Mouse (Mus musculus): ENCODE measurements around the gene Capzb. TPM values are rescaled to one million over a fixed set of nuclear protein-coding genes. Genes with fewer than 3 reads are reported as not detected.

The Capzb gene
- total RNA-seq, 2 experiments from 2014 or later, result 472 to 500 TPM

GRCm38 (mm10) chr4:139267335-139267734 is 74.6 kb downstream of the Capzb start:
- DNase-seq, result no peak

GRCm38 (mm10) chr4:139268242-139268641 is 75.5 kb downstream of the Capzb start:
- DNase-seq, result no peak

GRCm38 (mm10) chr4:139270168-139270567 is 77.5 kb downstream of the Capzb start:
- no peak for DNase-seq

- no peak for DNase-seq
Observed at GRCm38 (mm10) chr4:139271562-139271961, 78.9 kb downstream of the Capzb start.

GRCm38 (mm10) chr4:139272951-139273680 is 80.4 kb downstream of the Capzb start:
- no peak for DNase-seq

GRCm38 (mm10) chr4:139274573-139274972 is 81.9 kb downstream of the Capzb start:
- DNase-seq, result peak; percentile 66

GRCm38 (mm10) chr4:139276411-139276810 is 83.7 kb downstream of the Capzb start:
- peak; percentile 54 for DNase-seq

- no peak for DNase-seq
Observed at GRCm38 (mm10) chr4:139280530-139280929, 87.8 kb downstream of the Capzb start.

- peak; percentile 45 for DNase-seq
Observed at GRCm38 (mm10) chr4:139281791-139282345, 89.2 kb downstream of the Capzb start.

GRCm38 (mm10) chr4:139282955-139283417 is 90.3 kb downstream of the Capzb start:
- DNase-seq, result no peak

- no peak for DNase-seq
Observed at GRCm38 (mm10) chr4:139284877-139285276, 92.2 kb downstream of the Capzb start.

- DNase-seq, result no peak
Observed at GRCm38 (mm10) chr4:139286234-139286633, 93.5 kb downstream of the Capzb start.

GRCm38 (mm10) chr4:139287122-139287863 is 94.6 kb downstream of the Capzb start:
- peak; percentile 75 for DNase-seq

GRCm38 (mm10) chr4:139289017-139289416 is 96.3 kb downstream of the Capzb start:
- DNase-seq, result peak; percentile 61

GRCm38 (mm10) chr4:139291099-139291498 is 98.4 kb downstream of the Capzb start:
- DNase-seq, result no peak

GRCm38 (mm10) chr4:139292038-139292437 is 99.3 kb downstream of the Capzb start:
- no peak for DNase-seq

GRCm38 (mm10) chr4:139297566-139297965 is 104.9 kb downstream of the Capzb start:
- DNase-seq, result peak; percentile 51

GRCm38 (mm10) chr4:139298671-139299366 is 106.1 kb downstream of the Capzb start:
- DNase-seq, result no peak

GRCm38 (mm10) chr4:139301780-139302179 is 109.1 kb downstream of the Capzb start:
- DNase-seq, result no peak

GRCm38 (mm10) chr4:139302241-139302640 is 109.5 kb downstream of the Capzb start:
- DNase-seq, result no peak

GRCm38 (mm10) chr4:139305521-139305920 is 112.8 kb downstream of the Capzb start:
- no peak for DNase-seq

GRCm38 (mm10) chr4:139307916-139308315 is 115.2 kb downstream of the Capzb start:
- DNase-seq, result peak; percentile 41

All from gastrocnemius, postnatal 25 days (tissue).